Mouse (Mus musculus): ENCODE measurements around the gene Erp44.

Erp44 gene

GRCm38 (mm10) chr4:48239046-48239445 lies 40.3 kb downstream of the Erp44 start:
- no peak for DNase-seq (ENCODE audit: low spot score in 2 of 2)

DNA sequence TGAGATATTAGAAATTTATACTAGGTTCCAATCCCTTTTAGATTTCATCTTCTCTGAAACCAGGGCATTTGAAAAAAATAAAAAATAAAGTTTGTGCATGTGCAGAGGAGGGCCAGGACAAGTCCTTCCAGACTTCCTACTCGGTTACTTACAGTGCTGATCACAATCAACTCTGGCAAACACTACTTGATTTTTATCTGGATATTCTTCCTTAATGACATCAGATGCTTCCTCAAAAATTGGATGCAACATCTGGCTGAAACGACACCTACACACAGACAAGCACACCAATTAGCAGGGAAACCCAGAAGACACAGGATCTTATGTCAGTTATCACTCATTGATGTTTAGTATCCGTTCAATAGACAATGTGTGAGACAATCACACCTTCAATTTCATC lies 42.6 kb downstream of the Erp44 start:
- no peak for DNase-seq (ENCODE audit: low spot score in 2 of 2)

- DNase-seq (ENCODE audit: low spot score in 2 of 2): no peak
Observed at GRCm38 (mm10) chr4:48226800-48227199, 52.6 kb downstream of the Erp44 start.

DNA sequence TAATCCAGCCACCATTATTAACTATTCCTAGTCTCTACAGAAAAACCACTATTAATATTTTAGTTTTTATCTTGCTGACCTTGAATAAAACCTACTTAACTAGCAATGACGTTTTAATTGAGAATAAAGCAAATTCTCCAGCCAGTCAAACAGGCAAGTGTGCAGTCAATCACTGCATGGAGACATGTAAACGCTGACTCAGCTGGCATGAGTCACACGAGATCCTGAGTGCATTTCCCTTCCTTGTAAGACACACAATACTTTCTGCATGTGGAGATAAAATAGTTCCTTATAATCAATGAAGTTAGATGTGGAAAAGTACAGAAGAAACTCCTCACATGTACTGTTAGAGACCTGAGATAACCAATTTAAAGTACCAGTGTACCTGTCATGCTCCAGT lies 53.8 kb downstream of the Erp44 start:
- DNase-seq (ENCODE audit: low spot score in 2 of 2): no peak

GRCm38 (mm10) chr4:48225173-48225572 lies 54.2 kb downstream of the Erp44 start:
- peak in 1 of 2 experiments; percentile 15 for DNase-seq (ENCODE audit: low spot score in 2 of 2)

DNA sequence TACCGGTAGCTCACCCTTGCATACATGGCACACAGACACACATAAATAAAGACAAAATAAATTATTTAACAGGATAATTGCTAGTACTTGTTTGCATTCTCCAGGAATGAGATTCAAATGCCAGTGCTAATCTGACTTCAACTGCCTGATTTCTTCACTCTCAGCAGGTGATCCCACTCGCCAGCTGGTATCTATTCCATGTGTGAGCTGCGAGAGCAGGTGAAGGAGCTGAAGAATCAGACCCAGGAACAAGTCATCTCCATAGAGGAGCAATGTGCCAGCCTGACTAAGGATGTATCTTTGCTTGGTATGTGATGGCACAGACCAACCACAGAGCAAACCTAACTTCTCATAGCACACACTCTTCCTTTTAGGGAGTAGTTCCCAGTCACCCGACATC lies 75.8 kb downstream of the Erp44 start:
- no peak for DNase-seq (ENCODE audit: low spot score in 2 of 2)

DNA sequence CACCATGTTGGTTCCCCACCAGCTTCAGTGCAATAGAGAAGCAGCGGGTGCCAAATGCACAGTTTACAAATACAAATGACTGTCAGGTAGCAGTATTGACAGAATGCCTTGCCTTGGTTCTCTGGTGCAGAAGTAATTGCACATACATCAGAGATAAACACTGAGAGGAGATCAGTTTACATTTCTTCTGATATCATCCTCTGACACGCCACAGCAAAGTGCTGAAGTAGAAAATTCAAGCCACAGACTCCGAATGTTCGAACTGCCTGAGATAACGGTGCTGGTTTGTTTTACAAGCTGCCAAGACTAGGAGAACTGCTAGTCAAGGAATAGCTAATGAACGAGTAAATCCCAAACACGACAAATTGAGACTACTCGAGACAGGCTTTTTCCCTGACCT lies 80.9 kb downstream of the Erp44 start:
- DNase-seq (ENCODE audit: low spot score in 2 of 2): no peak

GRCm38 (mm10) chr4:48197925-48198324 lies 81.4 kb downstream of the Erp44 start:
- DNase-seq (ENCODE audit: low spot score in 2 of 2): no peak

- no peak for DNase-seq (ENCODE audit: low spot score in 2 of 2)
Observed at GRCm38 (mm10) chr4:48182115-48182806, 97.1 kb downstream of the Erp44 start.

DNA sequence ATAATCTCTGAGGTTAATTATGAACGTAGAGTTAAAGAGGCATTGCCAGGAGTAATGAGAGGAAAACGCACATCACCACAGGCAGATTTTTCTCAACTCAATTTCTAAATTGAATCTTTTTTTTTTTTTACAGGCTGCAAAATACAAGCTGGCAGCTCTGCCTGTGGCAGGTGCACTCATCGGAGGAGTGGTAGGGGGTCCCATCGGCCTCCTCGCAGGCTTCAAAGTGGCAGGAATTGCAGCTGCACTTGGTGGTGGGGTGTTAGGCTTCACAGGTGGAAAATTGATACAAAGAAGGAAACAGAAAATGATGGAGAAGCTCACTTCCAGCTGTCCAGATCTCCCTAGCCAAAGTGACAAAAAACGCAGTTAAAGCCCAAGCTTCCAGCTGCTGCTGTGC lies 98.0 kb downstream of the Erp44 start:
- no peak for DNase-seq (ENCODE audit: low spot score in 2 of 2)

GRCm38 (mm10) chr4:48180922-48181321 lies 98.4 kb downstream of the Erp44 start:
- DNase-seq (ENCODE audit: low spot score in 2 of 2): no peak

DNA sequence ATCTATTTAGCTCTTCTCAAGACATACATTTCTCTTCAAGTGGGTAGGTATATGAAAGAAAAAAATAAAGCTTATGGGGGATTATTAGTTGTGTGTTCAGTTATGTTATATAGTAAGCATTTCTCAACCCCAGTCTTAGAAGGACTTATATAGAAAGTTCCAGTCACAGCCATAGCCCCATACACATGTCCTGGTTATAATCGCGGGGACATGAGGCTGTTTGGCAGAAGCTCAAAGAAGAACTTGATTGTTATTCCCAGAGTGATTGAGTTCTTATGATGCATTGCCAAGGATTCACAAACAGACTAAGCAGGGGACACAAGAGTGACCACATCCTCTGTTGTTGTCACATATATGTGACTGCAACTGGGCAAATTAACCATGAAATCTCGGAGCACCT lies 103.7 kb downstream of the Erp44 start:
- DNase-seq (ENCODE audit: low spot score in 2 of 2): no peak

GRCm38 (mm10) chr4:48163851-48164250 lies 115.5 kb downstream of the Erp44 start:
- no peak for DNase-seq (ENCODE audit: low spot score in 2 of 2)

GRCm38 (mm10) chr4:48160386-48160785 lies 119.0 kb downstream of the Erp44 start:
- no peak for DNase-seq (ENCODE audit: low spot score in 2 of 2)

DNA sequence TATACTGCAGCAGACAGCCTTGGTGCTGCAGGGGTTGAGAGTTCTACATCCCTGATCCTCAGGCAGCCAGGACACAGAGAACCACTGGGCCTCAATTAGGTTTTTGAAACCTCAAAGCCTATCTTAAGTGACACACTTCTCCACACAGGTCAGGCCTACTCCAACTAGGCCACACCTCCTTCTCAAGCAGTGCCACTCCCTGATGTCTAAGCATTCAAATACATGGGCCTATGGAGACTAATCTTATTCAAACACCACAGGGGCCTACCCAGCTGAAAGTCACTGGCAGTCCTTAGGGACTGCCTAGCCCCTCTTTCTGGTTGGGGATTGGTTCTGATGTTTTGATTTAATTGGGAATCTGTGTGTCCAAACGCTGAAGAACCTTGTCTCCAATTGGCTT lies 123.5 kb downstream of the Erp44 start:
- DNase-seq (ENCODE audit: low spot score in 2 of 2): no peak

DNA sequence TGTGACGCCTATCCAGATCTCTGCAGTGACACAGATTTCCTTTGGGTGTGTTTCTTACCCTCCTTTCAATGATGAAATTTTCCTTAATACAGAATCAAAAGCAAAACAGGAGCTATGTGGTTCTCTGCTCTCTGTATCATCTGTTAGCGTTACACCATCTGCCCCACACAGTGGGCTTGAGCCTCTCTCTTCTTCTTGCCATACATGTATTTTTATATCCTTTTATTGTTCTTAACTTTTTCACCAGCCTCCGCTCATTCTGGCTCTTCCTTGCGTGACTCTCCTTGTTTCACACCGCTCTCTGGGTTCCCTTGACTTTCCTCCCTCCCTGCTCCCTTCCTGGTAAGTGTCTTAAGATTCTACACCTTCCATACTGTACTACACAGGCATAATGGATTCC lies 126.1 kb downstream of the Erp44 start:
- DNase-seq (ENCODE audit: low spot score in 2 of 2): peak; percentile 4 to 56

DNA sequence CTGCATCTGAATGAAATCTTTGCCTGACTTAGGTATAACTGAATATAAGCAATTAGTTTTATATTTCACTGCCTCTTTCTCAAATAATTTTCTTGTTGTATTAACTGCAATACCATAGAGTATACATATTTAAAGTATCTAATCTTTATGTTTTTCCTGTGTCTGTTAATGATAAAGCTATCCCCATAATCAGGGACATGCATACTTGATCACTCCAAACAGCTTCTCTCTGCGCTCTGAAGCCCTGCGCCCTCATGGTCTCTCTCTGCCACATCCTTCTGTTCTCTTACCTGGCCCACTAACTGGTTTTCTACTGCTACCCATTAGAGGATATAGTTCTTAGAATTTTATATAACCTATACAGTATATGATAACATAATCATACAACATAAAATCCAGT lies 129.9 kb downstream of the Erp44 start:
- no peak for DNase-seq (ENCODE audit: low spot score in 2 of 2)

All from right cerebral cortex, postnatal 36 days (tissue).